Mouse (Mus musculus): ENCODE data around the gene Atxn1.

Gene Atxn1

DNA sequence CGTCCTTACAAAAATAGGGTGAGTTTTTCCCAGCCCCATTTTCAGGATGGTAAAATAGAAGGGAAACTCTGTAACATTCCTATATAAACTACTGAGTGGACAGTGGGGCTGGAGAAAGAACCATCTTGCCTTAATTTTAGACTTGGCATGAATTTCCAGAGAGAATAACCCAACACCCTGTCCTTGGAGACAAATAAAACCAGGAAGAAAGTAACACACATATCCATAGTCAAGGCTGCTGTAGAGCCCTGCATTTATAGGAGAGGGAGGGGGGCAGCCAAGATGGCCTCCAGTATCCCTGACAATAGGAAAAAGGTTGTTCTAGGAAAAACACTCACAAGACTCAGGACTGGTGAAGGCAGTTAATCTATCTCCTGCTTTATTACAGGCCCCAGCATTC lies 210.3 kb downstream of the Atxn1 start:
- no peak for DNase-seq

GRCm38 (mm10) chr13:45752498-45752897 lies 212.3 kb downstream of the Atxn1 start:
- no peak for DNase-seq

DNA sequence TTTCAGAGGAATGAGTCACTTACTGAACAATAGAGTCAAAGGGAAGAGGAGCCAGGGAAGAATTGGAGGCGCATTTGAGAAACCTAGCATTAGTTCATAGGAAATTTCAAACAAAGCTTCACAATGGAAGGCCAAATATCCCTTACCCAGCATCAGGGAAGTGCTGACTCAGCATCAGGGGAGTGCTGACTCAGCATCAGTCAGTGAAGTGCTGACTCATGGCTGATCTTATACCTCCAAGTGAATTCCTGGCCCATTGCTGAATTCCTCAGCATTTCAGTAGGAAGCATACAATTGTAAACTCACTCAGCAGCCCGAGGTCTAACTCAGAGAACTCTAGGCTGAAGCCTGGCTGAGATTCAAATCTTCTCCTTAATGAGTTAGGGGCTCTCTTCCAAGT lies 213.6 kb downstream of the Atxn1 start:
- DNase-seq = no peak

GRCm38 (mm10) chr13:45750627-45751026 lies 214.2 kb downstream of the Atxn1 start:
- no peak for DNase-seq

GRCm38 (mm10) chr13:45749937-45750336 lies 214.9 kb downstream of the Atxn1 start:
- no peak for DNase-seq

GRCm38 (mm10) chr13:45749222-45749621 lies 215.6 kb downstream of the Atxn1 start:
- no peak for DNase-seq

GRCm38 (mm10) chr13:45748691-45749090 lies 216.1 kb downstream of the Atxn1 start:
- no peak for DNase-seq

DNA sequence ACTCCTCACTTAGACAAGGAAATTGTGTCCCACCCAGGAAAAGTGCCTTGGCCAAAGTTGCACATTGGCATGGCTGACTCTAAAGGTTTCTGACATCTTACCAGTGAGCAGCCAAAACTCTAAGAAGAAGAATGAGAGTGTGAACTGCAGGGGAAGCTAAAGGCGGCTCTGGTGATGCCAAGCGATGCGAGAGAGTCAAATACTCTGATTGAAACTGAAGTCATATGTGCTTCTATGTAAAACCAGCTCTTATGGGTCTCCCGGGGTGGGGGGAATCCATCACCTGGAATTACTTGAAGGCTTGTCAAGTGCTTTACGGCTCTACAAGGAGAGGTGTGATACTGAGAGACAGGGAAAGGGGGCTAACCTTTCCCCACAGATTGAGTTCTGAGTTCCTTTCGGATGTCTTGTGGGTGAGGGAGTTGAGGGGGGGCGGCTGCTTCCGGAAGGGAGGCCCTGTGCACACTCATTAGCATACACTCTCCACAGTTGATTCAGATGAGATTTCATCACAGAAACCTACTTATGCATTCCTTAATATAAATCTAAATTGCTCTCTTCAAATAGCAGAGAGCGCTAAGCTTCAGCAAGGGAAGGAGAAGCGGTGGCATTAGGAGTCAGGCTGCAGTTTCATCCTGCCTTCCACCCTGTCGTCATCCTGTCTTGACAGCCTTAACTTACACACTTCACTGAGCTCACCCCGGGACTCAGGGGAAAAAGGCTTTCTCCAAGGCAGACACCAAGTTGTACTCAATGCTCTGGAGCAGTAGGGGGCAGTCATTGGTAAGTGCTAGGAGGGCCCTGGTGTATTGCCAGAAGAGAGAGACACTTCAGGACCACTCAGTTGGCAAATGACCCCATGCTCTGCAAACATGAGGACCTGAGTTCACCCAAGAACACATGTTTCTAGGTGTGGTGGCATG lies 218.7 kb downstream of the Atxn1 start:
- DNase-seq = no peak

DNA sequence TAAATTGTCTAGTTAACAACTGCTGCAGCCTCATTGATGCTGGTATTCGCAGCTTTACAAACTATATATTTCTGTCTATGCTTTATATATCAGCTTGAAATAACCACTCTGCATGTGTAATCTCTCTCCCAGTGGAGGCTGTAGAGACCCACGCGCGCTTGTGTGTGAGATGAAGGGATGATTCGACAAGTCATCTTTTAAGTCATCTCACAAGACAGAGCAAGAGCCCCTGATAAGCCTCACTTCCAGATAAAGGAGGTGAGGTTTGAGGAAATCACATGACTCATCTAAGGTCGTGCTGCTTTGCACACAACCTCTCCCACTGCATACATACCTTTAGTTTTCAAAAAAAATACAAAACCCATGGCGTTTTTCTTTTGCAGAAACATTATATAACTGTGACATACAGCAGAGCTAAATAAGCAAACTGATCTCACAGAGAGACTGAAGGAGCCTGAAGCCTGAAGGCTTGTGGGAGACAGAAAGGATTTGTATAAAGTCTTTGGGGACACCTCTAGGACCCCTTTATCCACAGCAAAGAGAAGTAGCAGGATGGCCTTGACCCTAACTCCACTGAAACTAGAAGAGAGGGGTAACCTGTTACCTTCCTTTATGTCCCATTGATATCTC lies 219.9 kb downstream of the Atxn1 start:
- DNase-seq = peak; percentile 56

DNA sequence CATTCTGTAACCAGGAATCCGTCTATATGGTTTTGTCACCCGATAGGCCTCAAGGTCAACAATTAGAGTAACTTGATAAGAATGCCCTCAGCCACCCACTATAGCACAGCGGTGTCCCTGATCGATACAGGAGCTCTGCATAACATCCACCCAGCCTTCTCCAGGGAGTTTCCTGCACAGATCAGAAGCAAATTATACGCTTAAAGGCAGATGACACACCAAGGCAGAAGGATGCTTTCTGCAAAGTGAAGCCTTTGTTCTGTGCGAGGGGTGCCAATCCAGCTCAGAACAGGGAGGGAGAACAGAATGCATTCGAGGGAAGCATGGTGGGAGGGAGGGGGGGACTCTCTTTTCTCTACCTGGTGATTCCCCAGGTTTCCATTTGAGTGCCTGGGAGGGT lies 221.0 kb downstream of the Atxn1 start:
- DNase-seq = no peak

GRCm38 (mm10) chr13:45740369-45740768 lies 224.4 kb downstream of the Atxn1 start:
- no peak for DNase-seq

GRCm38 (mm10) chr13:45736241-45736640 lies 228.6 kb downstream of the Atxn1 start:
- no peak for DNase-seq

DNA sequence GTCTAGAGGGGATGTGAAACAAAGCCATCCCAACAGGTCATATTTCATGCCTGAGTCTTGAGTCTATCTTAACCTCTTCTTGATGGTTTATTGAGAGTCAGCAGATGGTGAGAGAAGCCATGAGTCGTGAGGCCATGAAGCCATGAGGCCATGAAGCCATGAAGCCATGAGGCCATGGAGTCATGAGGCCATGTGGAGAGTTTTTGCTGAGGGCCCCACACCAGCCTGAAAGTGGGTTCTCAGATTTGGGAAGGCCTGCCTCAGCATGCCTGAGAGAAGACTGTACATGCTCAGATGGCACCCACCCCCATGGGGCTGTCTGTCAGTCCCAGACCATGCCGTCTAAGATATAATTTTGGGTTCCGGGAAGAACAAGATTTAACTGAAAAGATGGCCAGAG lies 229.0 kb downstream of the Atxn1 start:
- no peak for DNase-seq

DNA sequence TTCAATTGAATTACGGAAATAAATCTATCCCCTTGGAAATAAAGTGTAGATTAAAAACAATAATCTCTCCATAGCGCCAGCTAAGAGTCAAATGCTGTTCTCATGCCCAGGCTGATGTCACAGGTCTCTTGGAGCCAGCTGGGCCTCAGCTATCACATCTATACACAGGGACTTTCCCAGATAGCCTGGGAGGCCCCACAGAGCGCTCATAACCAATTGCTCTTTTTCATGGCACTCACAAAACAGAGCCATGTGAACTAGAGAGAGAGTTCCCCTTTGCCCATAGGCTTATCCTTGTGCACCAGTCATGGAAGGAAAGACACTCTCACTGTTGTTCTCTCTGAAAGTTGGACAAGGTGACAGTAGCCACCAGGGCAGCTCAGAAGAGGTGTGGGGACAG lies 230.3 kb downstream of the Atxn1 start:
- DNase-seq = no peak

DNA sequence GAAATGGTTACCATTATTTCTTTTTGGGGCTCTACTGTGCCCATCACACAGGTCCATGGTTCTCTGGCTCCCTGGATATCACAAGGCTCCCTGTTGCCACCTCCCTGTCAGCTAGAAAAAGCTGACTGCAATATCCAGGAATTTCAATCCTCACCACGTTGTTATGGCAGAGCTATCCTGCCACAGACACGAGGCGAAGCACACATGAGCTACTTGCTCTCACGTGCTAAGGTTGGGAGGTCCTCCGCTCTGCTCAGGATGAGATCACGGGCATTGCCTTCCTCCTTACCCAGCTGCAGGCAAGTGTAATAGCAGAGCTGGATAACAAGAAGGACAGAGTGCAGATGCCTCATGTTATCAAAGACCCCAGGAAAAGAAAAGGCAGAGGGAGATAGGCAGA lies 232.2 kb downstream of the Atxn1 start:
- DNase-seq = no peak

- DNase-seq = no peak
Measured at GRCm38 (mm10) chr13:45726917-45727316, 237.9 kb downstream of the Atxn1 start.

DNA sequence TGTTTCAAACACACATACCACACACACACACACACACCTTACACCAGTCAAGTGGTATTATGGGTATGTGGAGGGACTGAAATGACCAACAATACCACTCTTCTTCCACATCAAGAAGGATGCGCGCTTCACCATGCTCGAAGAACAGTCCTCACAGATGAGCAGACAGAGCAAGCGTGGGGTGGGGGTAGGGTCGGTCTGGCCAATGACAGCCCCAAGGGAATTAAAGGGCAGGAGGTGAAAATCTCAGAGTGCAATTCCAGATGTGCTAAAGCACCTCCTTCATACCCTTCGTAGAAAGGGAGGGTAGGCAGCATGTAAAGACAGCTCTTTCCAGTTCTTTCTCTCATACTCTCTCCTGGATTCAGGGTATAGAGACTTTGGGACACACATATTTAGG lies 238.6 kb downstream of the Atxn1 start:
- DNase-seq = no peak

DNA sequence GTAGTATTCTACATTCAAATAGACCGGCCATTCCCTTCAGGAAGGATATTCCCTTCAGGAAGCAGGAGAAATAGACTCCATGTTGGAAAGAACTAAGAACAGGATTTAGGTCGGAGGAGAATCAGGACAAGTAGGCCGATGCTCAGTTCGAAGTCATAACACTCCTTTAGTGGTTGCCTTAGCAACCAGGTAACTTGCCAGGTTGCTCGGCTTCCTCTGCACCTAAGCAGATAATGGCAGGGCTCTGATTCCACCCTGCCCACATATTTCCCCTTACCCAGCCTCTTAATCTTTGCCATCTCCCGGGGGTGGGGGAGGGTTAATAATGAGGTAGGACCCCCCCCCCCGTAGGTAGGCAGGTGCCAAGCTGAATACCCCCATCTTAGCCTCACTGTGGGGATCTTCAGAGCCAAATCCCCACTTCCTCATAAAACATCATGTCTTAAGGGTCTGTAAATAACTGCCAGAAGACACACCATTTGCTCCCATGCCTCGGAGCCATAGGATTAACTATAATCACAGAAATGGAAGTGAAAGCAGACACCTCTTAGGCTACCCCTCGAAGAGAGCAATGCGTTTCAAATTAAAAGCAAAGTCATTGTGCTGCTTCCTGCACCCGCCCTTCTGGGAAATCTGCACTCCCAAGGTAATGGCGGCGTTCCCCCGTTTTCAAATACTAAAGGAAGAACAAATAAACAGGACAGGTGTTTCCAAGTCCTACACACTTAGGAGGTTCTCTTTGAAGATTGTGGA lies 240.1 kb downstream of the Atxn1 start:
- DNase-seq = no peak

DNA sequence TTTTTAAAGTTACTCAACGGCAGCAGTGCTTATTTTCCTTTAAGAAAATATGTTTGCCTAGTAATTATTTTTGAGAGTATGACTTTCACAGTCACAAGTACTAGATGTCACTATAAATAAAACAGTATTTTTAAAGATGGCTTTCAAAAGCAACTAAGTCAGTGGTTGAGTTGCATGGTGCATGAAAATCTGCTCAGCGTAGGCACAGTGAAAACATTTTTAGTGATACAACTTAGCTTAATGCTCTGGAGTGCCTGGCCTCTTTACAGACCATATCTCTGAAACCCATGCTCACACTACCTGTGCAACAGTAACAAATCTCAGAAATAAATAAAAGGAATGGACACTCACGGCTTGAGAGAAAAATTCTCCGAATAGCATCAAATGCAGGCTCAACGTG lies 241.9 kb downstream of the Atxn1 start:
- no peak for DNase-seq

GRCm38 (mm10) chr13:45721621-45722020 lies 243.2 kb downstream of the Atxn1 start:
- DNase-seq = peak; percentile 53

DNA sequence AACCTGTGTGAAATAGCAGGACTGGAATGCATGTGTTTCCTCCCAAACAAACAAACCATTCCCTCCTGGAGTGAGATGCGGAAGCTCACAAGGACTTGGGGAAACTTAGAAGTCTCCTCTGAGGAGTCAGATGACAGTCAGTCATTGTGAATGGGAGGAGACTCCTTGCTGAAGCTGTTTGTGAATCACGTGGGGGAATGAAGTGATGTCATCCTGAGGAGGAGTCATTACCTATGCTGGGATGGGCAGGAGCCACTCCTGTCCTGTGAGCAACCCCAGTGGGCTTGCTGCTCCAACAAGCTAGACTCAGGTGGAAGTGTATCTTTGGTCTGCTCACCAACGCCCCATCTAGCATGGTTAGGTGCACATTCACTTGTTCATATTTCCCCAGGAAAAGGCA lies 246.0 kb downstream of the Atxn1 start:
- no peak for DNase-seq

DNA sequence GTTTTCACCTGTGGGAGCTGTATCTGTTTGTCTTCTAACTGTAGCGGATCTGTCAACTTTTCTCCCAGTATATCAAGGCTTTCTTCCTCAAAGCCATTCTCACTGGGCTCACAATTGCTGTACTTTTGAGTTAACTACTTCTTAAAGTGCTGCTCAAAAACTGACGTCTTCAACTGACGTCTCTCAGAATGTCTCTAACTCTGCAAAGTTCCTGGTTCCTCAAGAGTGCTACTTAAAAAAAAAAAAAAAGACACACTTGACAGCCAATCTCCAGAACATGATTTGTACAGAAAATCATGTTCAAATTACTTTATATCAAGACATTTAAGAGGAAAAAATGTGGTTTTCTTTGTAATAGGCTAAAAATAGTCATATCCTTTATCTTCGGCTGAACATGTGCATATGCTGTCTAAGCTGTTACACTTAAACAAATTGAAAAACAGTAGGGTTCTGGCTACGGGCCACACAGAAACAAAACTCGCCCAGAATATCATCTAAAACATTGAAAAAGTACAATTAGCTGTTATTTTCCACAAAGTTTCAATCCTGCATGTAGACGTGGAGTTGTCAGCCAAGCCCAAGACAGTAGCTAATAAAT lies 249.1 kb downstream of the Atxn1 start:
- no peak for DNase-seq

DNA sequence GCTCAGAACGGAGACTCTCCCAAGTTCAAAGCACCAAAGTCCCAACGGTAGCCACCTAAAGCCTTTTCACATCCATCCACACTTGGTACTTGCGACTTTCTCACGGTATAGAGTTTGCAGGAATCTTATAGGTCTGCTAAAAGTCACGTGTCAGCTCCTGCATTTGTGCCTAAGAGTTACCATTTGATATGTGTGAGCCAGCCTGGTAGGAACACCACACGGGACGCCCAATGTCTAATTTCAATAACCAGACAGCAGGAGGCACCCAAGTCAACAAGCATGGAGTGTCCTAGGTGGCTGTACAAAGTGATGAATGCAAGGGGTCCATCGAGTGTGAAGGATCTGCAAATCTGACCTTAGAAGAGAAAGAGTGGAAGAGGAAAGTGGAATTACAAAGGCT lies 254.8 kb downstream of the Atxn1 start:
- DNase-seq = no peak

All from right cerebral cortex, adult 18-20 months (tissue).